Mouse (Mus musculus): ENCODE results near the gene Gm49318.

Gene Gm49318

DNA sequence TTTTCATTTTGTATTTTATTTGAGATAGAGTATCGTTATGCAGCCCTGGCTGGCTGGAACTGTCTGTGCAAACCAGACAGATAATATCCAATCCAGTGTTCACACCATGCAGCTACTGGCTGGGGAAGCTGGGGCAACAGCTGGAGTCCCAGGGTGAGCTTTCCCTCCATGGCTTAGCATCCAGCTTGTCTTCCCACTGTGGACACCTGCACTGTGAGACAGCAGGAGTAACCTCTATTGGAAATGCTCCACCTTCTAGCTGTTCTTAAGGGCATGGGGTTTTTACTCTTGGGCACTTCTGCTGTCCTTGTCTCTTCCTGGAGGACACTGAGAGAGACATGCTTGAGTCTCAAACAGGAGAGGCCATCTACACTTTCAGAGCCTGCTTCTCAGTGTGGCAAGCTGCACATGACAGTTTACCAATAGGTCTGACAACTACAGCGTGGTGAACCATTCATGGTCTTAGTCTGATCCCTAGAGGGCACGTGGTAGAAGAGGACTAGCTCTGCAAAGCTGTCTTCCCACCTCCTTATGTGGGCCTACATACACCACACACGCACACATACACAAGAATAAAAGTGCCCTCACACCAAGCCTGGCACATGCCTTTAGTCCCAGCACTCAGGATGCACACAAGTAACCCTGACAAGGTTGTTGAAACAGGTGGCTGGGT is 1.0 kb downstream of the Gm49318 start:
- no peak for DNase-seq (ENCODE audit: low spot score in 2 of 2)

DNA sequence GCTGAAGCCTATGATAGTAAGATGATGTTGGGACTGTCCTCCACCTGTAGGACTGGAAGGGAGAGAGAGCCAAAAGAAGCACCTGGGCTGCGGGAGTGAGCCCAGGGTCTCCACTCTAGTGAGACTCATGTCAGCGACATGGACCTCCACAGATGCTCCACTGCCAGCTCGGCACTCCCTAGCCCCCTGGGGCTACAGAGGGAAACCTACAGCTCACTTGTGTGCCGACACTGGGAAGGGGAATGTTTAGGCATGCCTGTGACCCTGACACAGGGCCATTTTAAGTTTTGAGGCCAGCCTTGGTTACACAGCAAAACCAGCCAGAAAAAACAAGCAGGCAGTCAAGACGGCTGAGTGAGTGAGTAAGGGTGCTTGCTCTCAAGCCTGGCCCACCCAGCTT is 3.9 kb downstream of the Gm49318 start:
- no peak for DNase-seq (ENCODE audit: low spot score in 2 of 2)

DNA sequence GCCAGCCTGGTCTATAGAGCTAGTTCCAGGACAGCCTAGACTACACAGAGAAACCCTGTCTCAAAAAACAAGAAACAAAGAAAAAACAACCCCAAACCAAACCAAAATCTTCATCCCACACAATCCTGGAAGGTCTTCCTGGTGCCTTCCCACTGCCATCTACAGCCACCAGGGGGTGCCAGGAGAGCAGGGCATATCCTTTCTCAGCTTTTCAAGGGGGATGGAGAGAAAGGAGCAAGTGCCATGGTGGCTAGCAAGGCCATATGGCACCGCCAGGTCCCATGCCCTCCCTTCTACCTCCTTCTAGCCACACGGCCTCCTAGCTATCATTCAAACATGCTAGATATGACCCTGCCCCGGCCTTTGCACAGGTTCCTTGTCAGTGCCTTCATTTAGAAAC is 4.6 kb downstream of the Gm49318 start:
- peak; percentile 44 to 45 for DNase-seq (ENCODE audit: low spot score in 2 of 2)

DNA sequence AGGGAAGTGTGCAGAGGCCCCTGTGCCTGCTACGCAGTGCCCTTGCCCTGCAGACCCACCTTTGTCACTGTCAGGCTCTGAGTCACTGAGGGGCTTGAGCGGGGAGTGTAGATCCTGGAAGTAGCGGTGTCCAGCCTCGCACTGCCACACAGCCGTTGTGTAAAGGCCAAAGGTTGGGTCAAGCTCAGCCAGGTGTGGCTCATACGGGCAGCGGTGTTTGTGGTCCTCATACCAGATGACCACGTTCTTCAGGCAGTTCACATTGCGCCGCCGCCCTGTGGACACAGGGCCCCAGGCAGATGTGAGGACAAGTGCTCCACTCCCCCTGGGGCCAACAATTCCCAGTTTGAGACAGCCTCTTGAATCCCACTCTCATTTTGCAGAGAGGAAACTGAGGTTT is 5.4 kb downstream of the Gm49318 start:
- no peak for DNase-seq (ENCODE audit: low spot score in 2 of 2)

DNA sequence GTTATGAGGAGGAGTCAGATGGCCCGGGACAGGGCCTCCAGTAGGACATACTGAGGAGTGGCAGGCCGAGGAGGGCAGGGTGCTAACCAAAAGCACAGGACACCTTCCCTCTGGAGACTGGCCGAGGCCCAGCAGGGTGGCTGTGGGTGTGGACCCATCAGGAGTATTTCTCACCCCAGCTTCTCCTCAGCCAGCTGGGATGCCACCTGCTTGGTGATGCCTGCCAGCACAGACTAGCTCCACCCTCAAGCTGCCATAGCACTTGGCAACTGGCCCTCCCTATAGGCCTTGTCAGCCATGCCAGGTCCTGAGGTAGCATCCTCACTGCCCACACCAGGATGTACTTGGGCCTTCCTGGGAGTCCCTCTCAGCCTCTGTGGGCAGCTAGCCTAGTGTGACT is 6.7 kb downstream of the Gm49318 start:
- DNase-seq (ENCODE audit: low spot score in 2 of 2): no peak

DNA sequence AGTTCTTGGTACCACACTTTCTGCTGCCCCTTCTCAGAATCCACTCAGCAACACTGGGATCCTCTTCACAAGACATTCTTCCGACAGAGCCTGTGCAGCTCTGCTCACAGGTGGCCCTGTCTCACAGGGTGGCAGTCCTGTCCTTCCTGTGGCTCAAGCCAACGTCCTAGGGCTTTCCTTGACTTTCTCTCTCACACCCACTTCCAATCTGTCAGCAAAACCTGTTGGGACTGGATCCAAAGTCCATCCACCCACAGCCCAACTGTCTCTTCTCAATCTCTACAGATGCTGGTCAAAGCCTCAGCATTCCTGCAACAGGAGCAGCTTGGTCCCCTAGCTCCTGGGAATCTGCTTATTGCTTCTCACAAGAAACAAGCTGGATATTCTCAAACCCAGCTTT is 9.7 kb downstream of the Gm49318 start:
- DNase-seq (ENCODE audit: low spot score in 2 of 2): no peak

DNA sequence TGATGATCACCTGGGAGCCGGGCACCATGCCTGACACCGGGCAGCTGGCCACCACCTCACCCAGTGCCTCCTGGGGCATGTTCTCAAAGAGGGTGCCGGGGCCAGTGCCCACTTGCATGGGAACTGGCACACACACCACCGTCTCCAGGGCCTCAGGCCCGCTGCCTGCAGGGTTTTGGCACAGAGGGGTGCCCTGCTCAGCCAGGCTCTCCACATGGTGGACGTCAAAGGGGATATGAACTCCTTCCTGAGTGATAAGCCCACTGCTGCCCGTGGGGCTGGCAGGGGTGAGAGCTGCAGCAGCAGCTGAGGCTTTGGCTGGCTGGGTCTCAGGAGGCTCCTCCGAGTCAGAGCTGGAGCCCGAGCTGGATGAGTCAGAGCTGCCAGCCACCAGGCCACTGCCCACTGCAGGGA is 13.0 kb downstream of the Gm49318 start:
- DNase-seq (ENCODE audit: low spot score in 2 of 2): no peak

DNA sequence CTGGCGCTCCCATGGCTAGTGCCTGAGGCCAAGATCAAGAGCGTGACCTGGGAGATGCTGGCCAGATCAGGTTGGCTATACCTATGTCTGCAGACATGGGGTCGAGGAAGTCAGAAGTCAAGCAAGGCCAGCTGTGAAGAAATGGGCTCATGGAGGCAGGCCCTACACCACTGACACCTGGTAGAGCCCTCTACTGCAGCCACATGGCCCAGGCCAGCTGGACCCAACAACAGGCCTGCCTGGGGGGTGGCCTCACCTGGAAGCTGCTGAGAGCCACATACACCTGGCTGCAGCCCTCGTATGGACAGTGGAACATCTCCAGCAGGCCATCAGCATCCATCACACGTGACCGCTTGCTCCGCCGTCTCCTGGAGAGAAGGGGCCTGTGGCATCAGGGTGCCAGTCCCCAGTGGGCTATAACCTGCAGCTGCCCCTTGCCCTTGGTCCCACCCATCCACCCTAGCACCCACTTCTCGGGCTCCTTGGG is 14.0 kb downstream of the Gm49318 start:
- no peak for DNase-seq (ENCODE audit: low spot score in 2 of 2)

DNA sequence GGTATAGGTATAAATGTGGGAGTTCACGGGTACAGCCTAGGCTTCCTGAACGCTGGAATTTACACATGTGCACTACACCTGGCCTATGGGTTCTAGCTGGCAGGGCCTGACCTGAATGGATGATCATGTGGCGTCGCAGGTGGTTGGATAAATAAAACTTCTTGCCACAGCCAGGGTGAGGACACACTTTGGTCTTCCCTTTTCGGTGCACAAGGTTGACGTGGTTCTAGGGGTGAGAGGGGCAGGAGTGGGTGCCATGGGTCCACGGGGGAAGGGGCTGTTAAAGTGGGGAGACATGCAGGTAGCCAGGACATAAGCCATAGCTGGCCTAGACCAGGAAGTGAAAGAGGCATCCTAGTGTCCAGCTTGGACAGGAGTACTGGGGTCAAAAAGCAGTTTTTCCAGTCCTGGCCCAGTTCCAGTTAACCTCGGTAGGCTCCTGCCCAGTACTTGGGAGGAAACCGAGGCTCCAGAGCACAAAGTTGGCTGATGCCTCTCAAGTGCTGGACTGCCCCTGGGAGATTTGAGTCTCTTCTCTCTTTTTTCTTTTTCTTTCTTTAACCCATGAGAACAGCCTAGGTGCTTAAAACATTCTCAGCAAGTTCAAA is 14.7 kb downstream of the Gm49318 start:
- no peak for DNase-seq (ENCODE audit: low spot score in 2 of 2)

DNA sequence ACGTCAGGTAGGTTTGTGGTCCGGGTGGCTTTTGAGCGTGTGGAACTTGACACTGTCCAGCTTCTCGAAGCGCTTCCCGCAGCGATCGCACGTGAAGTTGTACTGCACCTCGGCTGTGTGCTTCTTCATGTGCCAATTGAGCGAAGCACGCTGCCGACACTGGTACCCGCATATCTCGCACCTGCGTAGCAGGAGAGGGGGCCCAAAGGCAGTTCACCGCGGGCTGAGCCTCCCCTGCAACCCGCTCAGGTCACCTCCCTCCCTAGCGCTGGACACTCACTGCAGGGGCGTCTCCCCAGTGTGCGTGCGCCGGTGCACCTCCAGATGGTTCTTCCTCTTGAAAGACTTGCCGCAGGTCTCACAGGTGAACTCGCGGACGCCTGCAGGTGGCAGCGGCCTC is 15.3 kb downstream of the Gm49318 start:
- no peak for DNase-seq (ENCODE audit: low spot score in 2 of 2)

DNA sequence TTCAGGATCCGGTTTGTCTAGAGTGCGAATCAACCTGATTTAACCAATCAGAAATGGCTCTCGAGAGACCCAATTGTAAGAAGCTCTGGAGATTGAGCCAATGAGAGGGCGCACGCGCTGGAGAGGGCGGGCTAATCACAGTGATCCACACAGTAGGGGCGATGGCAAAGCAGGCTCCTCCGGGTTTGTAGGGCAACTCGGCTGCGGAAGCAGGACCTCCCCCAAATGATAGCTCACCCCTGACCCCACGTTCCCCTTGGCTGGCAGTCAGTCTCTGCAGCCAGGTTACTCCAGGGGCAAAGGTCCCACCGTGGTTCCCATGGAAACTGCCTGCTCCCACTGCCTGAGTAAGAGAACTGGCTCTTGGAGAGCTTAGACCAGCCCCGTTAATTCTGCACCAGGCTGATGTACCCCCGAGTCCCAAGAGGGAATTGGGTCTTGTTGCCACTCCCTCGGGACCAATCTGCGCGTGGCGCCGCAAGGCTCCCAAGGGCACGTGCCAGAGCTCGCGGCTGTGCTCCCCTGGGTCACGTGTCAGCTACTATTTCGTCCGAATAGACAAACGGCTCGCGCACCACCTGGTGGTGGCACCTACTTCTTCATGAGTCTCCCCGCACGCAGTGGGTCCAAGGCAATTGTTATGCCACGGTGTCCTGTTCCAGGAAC is 16.5 kb downstream of the Gm49318 start:
- peak; percentile 30 to 43 for DNase-seq (ENCODE audit: low spot score in 2 of 2)

DNA sequence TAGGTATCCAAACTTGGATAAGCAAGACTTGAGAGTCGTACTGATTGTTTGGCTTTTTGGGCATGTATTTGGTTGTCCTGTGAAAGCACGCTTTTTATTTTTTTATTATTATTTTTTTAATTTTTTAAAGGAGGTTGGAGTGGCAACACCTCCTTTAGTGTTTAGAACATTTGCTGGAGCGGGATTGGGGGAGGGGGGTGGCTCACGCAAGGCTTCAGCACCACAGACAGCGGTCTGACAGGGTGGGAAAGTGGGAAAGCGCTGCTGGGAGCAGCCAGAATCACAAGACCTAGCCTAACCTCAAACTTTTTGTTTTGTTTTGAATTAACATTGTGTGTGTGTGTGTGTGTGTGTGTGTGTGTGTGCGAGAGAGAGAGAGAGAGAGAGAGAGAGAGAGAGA is 17.4 kb downstream of the Gm49318 start:
- no peak for DNase-seq (ENCODE audit: low spot score in 2 of 2)

DNA sequence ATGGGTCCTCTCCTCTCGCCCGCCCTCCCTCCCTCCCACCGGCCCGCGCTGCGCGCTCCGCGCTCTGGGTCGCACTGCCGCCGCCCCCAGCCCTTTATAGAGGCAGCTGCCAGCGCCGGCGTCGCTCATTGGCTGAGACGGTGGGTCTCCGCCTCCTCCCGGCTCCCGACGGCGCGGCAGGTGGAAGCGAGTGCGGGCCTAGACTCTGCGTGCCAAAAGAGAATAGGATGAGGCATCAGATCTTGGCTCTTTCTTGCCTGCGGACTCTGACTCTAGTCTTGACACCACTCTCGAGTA is 19.2 kb downstream of the Gm49318 start, which contains the start of gene Elavl3:
Gene Elavl3 (minus strand): TSS at position 66 of the 297 bp plus-strand sequence.
- no peak for DNase-seq (ENCODE audit: low spot score in 2 of 2)

DNA sequence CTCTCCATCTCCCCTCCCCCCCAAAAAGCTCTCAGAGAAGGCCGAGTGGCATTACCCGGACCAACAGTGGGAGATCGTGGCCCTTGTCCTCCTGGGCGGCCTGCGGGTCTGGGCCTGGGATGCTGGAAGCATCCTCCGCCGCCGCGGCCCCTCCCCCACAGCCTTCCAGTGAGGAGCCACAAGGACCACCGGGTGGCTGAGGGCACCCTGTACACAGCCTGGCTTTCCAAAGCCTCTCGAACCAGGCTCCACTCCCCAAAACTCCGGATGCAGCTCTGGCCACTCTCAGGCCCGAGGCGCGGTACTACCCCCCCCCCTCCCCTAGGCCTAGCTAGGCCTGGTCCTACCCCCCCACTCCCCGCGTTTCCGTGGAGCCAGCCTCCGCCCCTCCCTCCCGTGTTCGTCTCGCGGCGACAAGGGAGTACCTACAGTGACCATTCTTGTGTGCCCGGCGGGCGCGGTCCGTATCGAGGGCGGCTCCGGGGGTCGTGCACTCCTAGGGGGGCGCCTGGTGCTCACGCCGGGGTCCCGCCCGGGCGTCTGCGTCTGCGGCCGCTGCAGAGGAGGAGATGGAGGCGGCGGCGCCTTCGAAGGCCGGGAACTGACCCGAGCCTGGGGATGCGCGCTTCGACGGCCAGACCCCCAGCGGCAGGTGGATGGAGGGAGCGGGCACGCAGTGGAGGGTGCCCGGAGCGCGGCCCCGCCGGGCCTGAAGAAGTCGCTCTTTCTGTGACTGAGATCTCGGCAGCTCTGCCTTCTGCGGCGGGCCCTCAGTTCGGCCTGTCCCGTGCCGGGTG is 19.7 kb downstream of the Gm49318 start:
- no peak for DNase-seq (ENCODE audit: low spot score in 2 of 2)

DNA sequence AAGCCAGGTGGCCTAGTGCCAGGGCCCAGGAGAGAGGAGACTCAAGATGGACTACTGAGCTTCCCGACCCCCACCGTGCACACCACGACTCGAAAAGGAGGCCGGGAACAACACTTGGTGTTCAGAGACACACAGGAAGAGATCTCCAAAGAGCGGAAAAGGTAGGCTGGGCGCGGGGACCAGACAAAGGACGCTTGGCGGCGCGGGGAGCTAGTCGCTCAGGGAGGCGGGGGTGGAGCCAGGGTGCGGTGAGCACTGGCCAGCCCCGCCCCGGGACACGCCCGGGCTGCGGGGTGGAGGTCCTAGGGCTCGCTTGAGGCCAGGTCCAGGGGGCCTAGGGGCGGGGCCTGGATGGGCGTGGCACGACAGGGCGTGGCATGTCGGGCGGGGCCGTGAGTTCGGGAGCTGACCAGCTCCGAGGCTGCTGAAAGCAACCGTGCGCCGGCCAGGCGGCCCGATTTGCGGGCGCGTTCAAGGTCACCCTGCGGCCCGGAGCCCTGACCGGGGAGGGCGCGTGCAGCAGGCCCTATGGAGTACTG is 20.6 kb downstream of the Gm49318 start:
- DNase-seq (ENCODE audit: low spot score in 2 of 2): no peak

DNA sequence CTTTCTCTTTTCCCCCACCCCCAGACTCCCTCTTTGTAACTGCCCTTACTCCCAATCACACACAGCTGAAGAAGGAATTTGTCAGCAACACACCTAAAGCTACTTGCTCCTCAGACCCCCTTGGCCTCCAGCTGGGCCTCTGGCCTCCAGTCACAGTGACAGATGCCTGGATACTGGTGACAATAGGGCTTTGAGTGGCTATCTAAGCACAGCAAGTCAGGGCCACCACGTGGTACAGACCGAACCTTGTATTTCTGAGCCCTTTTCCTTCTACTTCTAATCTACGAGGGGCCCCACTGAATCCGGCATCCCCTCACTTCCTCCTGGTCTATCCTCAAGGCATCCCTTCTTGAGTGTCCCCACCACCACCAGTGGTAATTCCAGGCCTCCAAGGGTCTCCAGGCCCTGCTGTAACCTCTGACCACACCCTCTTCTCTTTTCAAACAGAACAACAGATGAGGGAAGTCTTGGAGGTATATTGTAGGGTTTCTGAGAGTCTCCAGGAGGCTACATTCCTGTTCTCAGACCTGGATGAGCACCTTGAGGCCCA is 21.3 kb downstream of the Gm49318 start:
- DNase-seq (ENCODE audit: low spot score in 2 of 2): no peak

DNA sequence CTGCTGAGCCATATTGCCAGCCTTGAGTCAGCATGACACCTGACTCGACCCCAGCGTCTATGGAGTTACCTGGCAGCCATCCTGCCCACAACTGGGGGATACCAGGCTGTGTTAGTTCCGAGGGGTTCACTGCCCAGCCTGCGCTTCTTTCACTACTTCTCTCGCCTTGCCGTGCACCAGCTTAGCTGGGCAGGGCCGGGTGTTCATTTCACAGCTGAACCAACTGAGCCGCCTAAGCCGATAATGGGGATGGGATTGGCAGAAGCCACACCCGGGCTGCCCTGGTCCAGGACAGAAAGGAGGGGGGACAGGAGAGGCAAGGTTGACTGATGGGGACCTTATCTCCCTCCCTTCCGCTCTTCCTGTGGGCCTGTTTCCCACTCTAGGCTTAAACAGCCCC is 21.7 kb downstream of the Gm49318 start:
- DNase-seq (ENCODE audit: low spot score in 2 of 2): no peak

DNA sequence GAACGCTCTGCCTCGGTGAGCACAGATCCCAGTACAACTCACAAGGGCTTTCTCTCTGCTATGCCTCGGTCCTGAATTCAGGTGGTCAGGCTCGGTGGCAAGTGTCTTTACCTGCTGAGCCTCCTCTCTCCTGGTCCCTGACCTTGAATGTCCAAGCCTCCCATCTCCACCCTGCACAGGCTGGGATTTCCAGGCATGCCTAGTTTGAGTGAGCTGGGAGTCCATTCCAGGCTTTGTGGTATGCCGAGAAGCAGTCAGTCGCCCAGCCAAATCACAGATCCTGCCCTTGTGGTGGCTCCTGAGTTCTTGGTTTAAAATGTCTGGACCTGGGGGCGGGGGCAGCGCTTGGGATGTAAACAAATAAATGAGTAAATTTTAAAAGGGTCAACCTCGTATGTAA is 23.7 kb downstream of the Gm49318 start:
- no peak for DNase-seq (ENCODE audit: low spot score in 2 of 2)

DNA sequence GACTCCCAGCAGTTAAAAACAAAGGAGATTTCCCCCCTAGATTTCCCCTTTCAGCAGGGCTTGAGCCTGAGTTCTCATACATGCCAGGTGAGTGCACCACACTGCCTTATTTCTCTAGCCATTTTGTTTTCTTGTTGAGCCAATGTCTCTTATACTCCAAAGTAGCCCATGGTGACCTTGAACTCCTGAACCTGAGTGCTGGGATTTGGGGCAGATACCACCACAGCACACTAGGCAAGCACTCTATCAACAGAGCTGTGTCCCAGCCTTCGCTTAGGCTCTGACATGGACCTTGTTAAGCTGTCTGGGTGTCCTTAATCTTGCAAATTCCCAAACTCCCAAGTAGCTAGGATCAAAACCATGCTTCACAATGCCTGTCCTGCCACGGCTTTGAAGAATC is 29.2 kb downstream of the Gm49318 start:
- DNase-seq (ENCODE audit: low spot score in 2 of 2): no peak

DNA sequence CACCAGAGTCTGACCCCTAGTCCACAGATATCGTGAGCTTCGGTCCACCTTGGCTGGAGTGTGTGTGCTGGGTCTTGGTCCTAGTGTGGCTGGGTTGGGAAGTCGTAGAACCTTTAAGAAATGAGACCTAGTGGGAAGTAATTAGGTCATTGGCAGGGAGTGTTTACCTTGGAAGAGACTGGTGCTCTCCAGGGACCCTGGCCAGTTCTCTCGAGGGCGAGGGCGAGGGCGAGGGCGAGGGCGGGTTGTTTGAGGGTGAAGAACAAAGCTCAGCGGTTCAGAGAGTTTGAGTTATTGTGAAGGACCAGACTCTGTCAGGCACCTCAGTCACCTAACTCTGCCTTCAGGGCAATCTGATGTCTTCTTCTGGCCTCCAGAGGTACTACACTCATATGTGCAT is 33.2 kb downstream of the Gm49318 start:
- no peak for DNase-seq (ENCODE audit: low spot score in 2 of 2)

DNA sequence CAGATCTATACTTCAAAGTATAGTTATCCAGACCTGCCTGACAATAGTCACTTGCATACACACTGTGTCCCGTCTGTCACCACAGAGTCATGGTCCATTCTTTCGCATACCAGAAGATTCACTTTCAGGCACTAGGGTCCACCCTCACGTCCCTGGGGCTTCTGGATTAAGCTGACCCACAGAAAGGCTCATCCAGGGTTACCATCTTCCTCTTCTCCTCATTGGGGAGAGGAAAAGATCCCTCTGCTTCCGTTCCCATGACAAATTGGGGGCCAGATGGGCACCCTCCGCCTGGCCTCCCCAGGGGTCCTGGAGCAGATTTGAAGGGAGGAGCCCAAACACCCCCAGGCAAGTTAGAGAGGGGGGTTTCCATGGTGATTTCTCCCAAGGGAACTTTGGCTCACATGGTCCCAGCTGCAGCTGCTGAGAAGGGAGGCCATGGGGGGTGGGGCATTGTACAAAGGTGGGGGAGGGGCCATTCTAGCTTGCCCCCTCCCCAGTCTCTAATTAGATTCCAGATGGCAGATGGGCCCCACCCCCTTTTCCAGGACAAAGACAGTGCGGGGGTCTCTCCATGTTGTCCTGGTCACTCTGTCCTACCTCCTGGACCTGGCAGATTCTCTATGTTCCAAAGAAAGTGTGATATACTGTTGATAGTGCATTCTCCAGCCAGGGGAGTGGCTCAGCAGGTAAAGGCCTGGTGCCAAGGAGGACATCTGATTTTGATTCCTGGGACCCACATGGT is 35.6 kb downstream of the Gm49318 start:
- no peak for DNase-seq (ENCODE audit: low spot score in 2 of 2)
